ENCODE assay signal across 9 mouse cellular contexts in genomic region chr13:41339195-41339594, GRCm38 (mm10).
DNase-seq lines count a peak whose midpoint lies in the region; ATAC-seq lines count a peak whose summit lies in the region.
"Had no signal": no experiment of that assay in that cellular context is flagged by ENCODE, and none has a peak within 500 bp of the region (broad histone marks: within the 10 kb centered on the region; RNA-seq: fewer than 3 reads in every experiment).

No protein-coding gene starts in this region.

- H3K27me3 ChIP-seq in forebrain, embryonic 13.5 days, result no peaks in the 10 kb centered on the region
- H3K27me3 ChIP-seq in forebrain, embryonic 11.5 days (ENCODE audit: control insufficient read depth, insufficient read depth, low read length), result no peaks in the 10 kb centered on the region
- no peaks in the 10 kb centered on the region for H3K27me3 ChIP-seq in lung, embryonic 15.5 days
- H3K27me3 ChIP-seq in hindbrain, embryonic 15.5 days, result no peaks in the 10 kb centered on the region
- H3K27me3 ChIP-seq in neural tube, embryonic 14.5 days (ENCODE audit: control insufficient read depth, insufficient read depth, low read length), result no peaks in the 10 kb centered on the region
- H3K27me3 ChIP-seq: neural tube, embryonic 12.5 days had no signal

- no peak overlapping the region for H3K4me3 ChIP-seq in forebrain, embryonic 13.5 days
- H3K4me3 ChIP-seq in forebrain, embryonic 11.5 days (ENCODE audit: low read depth, low read length), result no peak overlapping the region
- H3K4me3 ChIP-seq in lung, embryonic 15.5 days, result no peak overlapping the region
- no peak overlapping the region for H3K4me3 ChIP-seq in hindbrain, embryonic 15.5 days
- H3K4me3 ChIP-seq in neural tube, embryonic 14.5 days (ENCODE audit: low read depth, low read length), result no peak overlapping the region
- H3K4me3 ChIP-seq: neural tube, embryonic 12.5 days had no signal

- no peak for ATAC-seq in forebrain, embryonic 13.5 days
- no peak for ATAC-seq in forebrain, embryonic 11.5 days (replicated peaks; ENCODE audit: low FRiP score)
- no peak for ATAC-seq in lung, embryonic 15.5 days (ENCODE audit: borderline replicate concordance, extremely low read depth, low FRiP score, low TSS enrichment)
- ATAC-seq in hindbrain, embryonic 15.5 days (ENCODE audit: low FRiP score, low read depth), result 0 out of 2 replicates have a peak, but pooled peaks have one; percentile 9
- ATAC-seq in neural tube, embryonic 14.5 days (ENCODE audit: low read depth), result no peak

- peaks cover 16% of the 10 kb centered on the region for H3K36me3 ChIP-seq in forebrain, embryonic 13.5 days (ENCODE audit: poor library complexity, severe bottlenecking)
- H3K36me3 ChIP-seq in forebrain, embryonic 11.5 days (ENCODE audit: control insufficient read depth, insufficient read depth, low read length), result peaks cover 4% of the 10 kb centered on the region; the same call in 1 of the 2 replicates
- H3K36me3 ChIP-seq in lung, embryonic 15.5 days, result peaks cover 23% of the 10 kb centered on the region
- no peaks in the 10 kb centered on the region for H3K36me3 ChIP-seq in hindbrain, embryonic 15.5 days
- H3K36me3 ChIP-seq in neural tube, embryonic 14.5 days (ENCODE audit: control insufficient read depth, insufficient read depth, low read length), result no peaks in the 10 kb centered on the region

- DNase-seq in forebrain, embryonic 11.5 days (ENCODE audit: low spot score), result no peak
- DNase-seq in lung, postnatal 4 days, result no peak
- DNase-seq in spleen, postnatal 10 days (ENCODE audit: low spot score in 2 of 2), result no peak
- no peak for DNase-seq in layer of hippocampus, postnatal 36 days

- H3K9ac ChIP-seq in forebrain, embryonic 13.5 days, result no peak overlapping the region
- H3K9ac ChIP-seq in forebrain, embryonic 11.5 days (ENCODE audit: low read length), result no peak overlapping the region
- H3K9ac ChIP-seq in lung, embryonic 15.5 days, result no peak overlapping the region
- H3K9ac ChIP-seq in hindbrain, embryonic 15.5 days, result no peak overlapping the region
- no peak overlapping the region for H3K9ac ChIP-seq in neural tube, embryonic 14.5 days (replicated peaks; ENCODE audit: low read depth, low read length)
- H3K9ac ChIP-seq: neural tube, embryonic 12.5 days had no signal

- H3K4me2 ChIP-seq in forebrain, embryonic 13.5 days, result peak overlapping the region; percentile 29; the same call in 1 of the 2 replicates
- no peak overlapping the region for H3K4me2 ChIP-seq in forebrain, embryonic 11.5 days (ENCODE audit: low read depth, low read length, severe bottlenecking)
- no peak overlapping the region for H3K4me2 ChIP-seq in lung, embryonic 15.5 days
- H3K4me2 ChIP-seq in hindbrain, embryonic 15.5 days, result no peak overlapping the region
- no peak overlapping the region for H3K4me2 ChIP-seq in neural tube, embryonic 14.5 days (ENCODE audit: low read depth, low read length)
- H3K4me2 ChIP-seq: neural tube, embryonic 12.5 days had no signal

- H3K9me3 ChIP-seq in forebrain, embryonic 13.5 days (replicated peaks), result no peaks in the 10 kb centered on the region
- H3K9me3 ChIP-seq in forebrain, embryonic 11.5 days (ENCODE audit: control insufficient read depth, low read length), result no peaks in the 10 kb centered on the region
- no peaks in the 10 kb centered on the region for H3K9me3 ChIP-seq in lung, embryonic 15.5 days
- no peaks in the 10 kb centered on the region for H3K9me3 ChIP-seq in hindbrain, embryonic 15.5 days
- no peaks in the 10 kb centered on the region for H3K9me3 ChIP-seq in neural tube, embryonic 14.5 days (ENCODE audit: control insufficient read depth, low read length)
- H3K9me3 ChIP-seq: neural tube, embryonic 12.5 days had no signal

- peaks cover 51% of the 10 kb centered on the region for H3K4me1 ChIP-seq in forebrain, embryonic 13.5 days
- H3K4me1 ChIP-seq in forebrain, embryonic 11.5 days (replicated peaks; ENCODE audit: control insufficient read depth, insufficient read depth, low read length), result no peaks in the 10 kb centered on the region; the same call in 1 of the 2 replicates
- H3K4me1 ChIP-seq in lung, embryonic 15.5 days, result peaks cover 81% of the 10 kb centered on the region
- peaks cover 25% of the 10 kb centered on the region for H3K4me1 ChIP-seq in hindbrain, embryonic 15.5 days (replicated peaks)
- H3K4me1 ChIP-seq in neural tube, embryonic 14.5 days (ENCODE audit: control insufficient read depth, insufficient read depth, low read length), result no peaks in the 10 kb centered on the region

- WGBS in forebrain, embryonic 13.5 days, result 50% methylated on average over 5 of the region's 5 CpGs
- WGBS in forebrain, embryonic 11.5 days, result 72% methylated on average over 5 of the region's 5 CpGs
- 58% methylated on average over 5 of the region's 5 CpGs for WGBS in lung, embryonic 15.5 days
- 54% methylated on average over 5 of the region's 5 CpGs for WGBS in hindbrain, embryonic 15.5 days
- 77% methylated on average over 5 of the region's 5 CpGs for WGBS in neural tube, embryonic 14.5 days

- H3K27ac ChIP-seq in forebrain, embryonic 13.5 days, result peak overlapping the region; percentile 85
- no peak overlapping the region for H3K27ac ChIP-seq in forebrain, embryonic 11.5 days (ENCODE audit: low read depth, low read length)
- peak overlapping the region; percentile 83 for H3K27ac ChIP-seq in lung, embryonic 15.5 days
- H3K27ac ChIP-seq in hindbrain, embryonic 15.5 days (replicated peaks), result peak overlapping the region; percentile 73
- H3K27ac ChIP-seq in neural tube, embryonic 14.5 days (ENCODE audit: low read depth, low read length), result peak overlapping the region; percentile 60; the same call in 1 of the 2 replicates
- H3K27ac ChIP-seq: neural tube, embryonic 12.5 days had no signal
